Mouse (Mus musculus): ENCODE measurements around the gene Tln1.
"Not testable (repeated sequence)": the region's sequence is repeated elsewhere in the genome, so short reads cannot be mapped to it uniquely, and the experiment has no call there.

Tln1 gene

GRCm38 (mm10) chr4:43578376-43579204, 16.1 kb upstream of the Tln1 start, which contains the start of the genes Rgp1 and Gba2:
Gene Rgp1 (plus strand): TSS chr4:43578715.
Gene Gba2 (minus strand): TSS chr4:43578873.
- peak; percentile 86 for DNase-seq

- no peak for DNase-seq
These were observed 14.9 kb upstream of the Tln1 start for GRCm38 (mm10) chr4:43577237-43577881.

- DNase-seq, result no peak
These were observed 12.9 kb upstream of the Tln1 start for GRCm38 (mm10) chr4:43575356-43575755.

- DNase-seq, result no peak
These were observed 11.1 kb upstream of the Tln1 start for GRCm38 (mm10) chr4:43573561-43573960.

GRCm38 (mm10) chr4:43571395-43572045, 9.0 kb upstream of the Tln1 start:
- no peak for DNase-seq

GRCm38 (mm10) chr4:43567140-43567539, 4.6 kb upstream of the Tln1 start:
- DNase-seq, result no peak

GRCm38 (mm10) chr4:43564231-43564630, 1.7 kb upstream of the Tln1 start:
- DNase-seq, result no peak

- no peak for DNase-seq
These were observed 1.0 kb upstream of the Tln1 start for GRCm38 (mm10) chr4:43563601-43563875.

- no peak for DNase-seq
These were observed 494 bp upstream of the Tln1 start for GRCm38 (mm10) chr4:43562769-43563600.

- no peak for DNase-seq
These were observed 975 bp downstream of the Tln1 start for GRCm38 (mm10) chr4:43561436-43561996.

GRCm38 (mm10) chr4:43560976-43561375, 1.5 kb downstream of the Tln1 start:
- no peak for DNase-seq

- no peak for DNase-seq
These were observed 2.3 kb downstream of the Tln1 start for GRCm38 (mm10) chr4:43560243-43560611.

- DNase-seq, result no peak
These were observed 2.8 kb downstream of the Tln1 start for GRCm38 (mm10) chr4:43559519-43560242.

- DNase-seq, result no peak
These were observed 3.7 kb downstream of the Tln1 start for GRCm38 (mm10) chr4:43558631-43559356.

GRCm38 (mm10) chr4:43558028-43558630, 4.4 kb downstream of the Tln1 start:
- DNase-seq, result no peak

GRCm38 (mm10) chr4:43555926-43556325, 6.6 kb downstream of the Tln1 start:
- no peak for DNase-seq

- no peak for DNase-seq
These were observed 8.6 kb downstream of the Tln1 start for GRCm38 (mm10) chr4:43553891-43554290.

GRCm38 (mm10) chr4:43552437-43552836, 10.1 kb downstream of the Tln1 start:
- no peak for DNase-seq

GRCm38 (mm10) chr4:43551854-43552253, 10.6 kb downstream of the Tln1 start:
- not testable (repeated sequence) for DNase-seq

GRCm38 (mm10) chr4:43549055-43549454, 13.4 kb downstream of the Tln1 start:
- DNase-seq, result no peak

- no peak for DNase-seq
These were observed 15.3 kb downstream of the Tln1 start for GRCm38 (mm10) chr4:43547160-43547559.
